Mouse (Mus musculus) G1E (cell line): ENCODE data around the gene Hes3. TPM values are rescaled to one million over a fixed set of nuclear protein-coding genes. Genes with fewer than 3 reads are reported as not detected.

ENCODE experiments used
- ATAC-seq: 2 replicates; pipeline ENCODE4 v1.8.0; 2016; ENCODE audit warnings: mild to moderate bottlenecking; ENCODE audit not compliant: insufficient number of reproducible peaks, poor library complexity, low FRiP score, severe bottlenecking; ENCODE audit errors: extremely low read depth
- DNase-seq: peaks from one replicate; pipeline ENCODE4 v3.0.0; 2012; ENCODE audit warnings: low spot score
- H3K27me3 ChIP-seq: 2 replicates; pipeline ENCODE4 v1.6.1; 2012; ENCODE audit warnings: mild to moderate bottlenecking, low read length, inconsistent platforms; ENCODE audit not compliant: insufficient read depth
- H3K36me3 ChIP-seq: replicated peaks from 2 replicates; pipeline ENCODE3; 2012; ENCODE audit warnings: mild to moderate bottlenecking, inconsistent platforms
- H3K4me1 ChIP-seq: 2 replicates; pipeline ENCODE4 v1.6.1; 2012; ENCODE audit warnings: low read depth, low read length, inconsistent platforms, mixed read lengths; ENCODE audit not compliant: insufficient read depth
- H3K4me3 ChIP-seq: 2 replicates; pipeline ENCODE4 v1.5.1; 2012; ENCODE audit warnings: low read depth, mild to moderate bottlenecking, inconsistent platforms, low read length, moderate library complexity, mixed read lengths
- H3K9me3 ChIP-seq: replicated peaks from 2 replicates; pipeline ENCODE4 v1.6.1; 2012; ENCODE audit warnings: inconsistent platforms
- CTCF ChIP-seq: IDR thresholded peaks from 2 replicates; pipeline ENCODE4 v1.5.1; 2012; ENCODE audit warnings: low read depth, low read length, inconsistent platforms, mixed read lengths
- GATA1 ChIP-seq: IDR thresholded peaks from 2 replicates; pipeline ENCODE4 v1.6.1; 2012; ENCODE audit warnings: borderline replicate concordance, low read length, inconsistent platforms, mixed read lengths
- GATA2 ChIP-seq: IDR thresholded peaks from 2 replicates; pipeline ENCODE4 v1.6.1; 2012; ENCODE audit warnings: low read depth, low read length, inconsistent platforms, borderline replicate concordance
- POLR2AphosphoS5 ChIP-seq: IDR thresholded peaks from 2 replicates; pipeline ENCODE4 v1.6.1; 2012; ENCODE audit warnings: low read depth, low read length, inconsistent platforms; ENCODE audit not compliant: insufficient replicate concordance
- TAL1 ChIP-seq: conservative IDR thresholded peaks from 2 replicates; pipeline ENCODE4 v1.6.1; 2012; ENCODE audit warnings: low read depth, low read length, inconsistent platforms, mixed read lengths
- polyA plus RNA-seq: library from polyadenylated mRNA; stranded (reverse); fragments of >175 nt; gene quantifications from 2 replicates; pipeline ENCODE4 v1.2.3, GENCODE M21; 2012
- total RNA-seq, 2 experiments: library from RNA; stranded (forward) in 1 of 2; stranded (reverse) in 1 of 2; fragments of 200-1000 nt in 1 of 2; fragments of >200 nt in 1 of 2; fragmentation: Nextera tagmentation in 1 of 2; gene quantifications; 2 replicates each; pipeline ENCODE4 v1.2.3; 2014 to 2017

The Hes3 gene
- total and polyA plus RNA-seq, 3 experiments, result not detected

- no peaks in the 10 kb centered on the region for H3K4me1 ChIP-seq
- peaks cover 4% of the 10 kb centered on the region; the same call in 1 of the 2 replicates for H3K27me3 ChIP-seq
- DNase-seq, result no peak
- no peak for TF ChIP-seq CTCF
- no peak for TF ChIP-seq POLR2AphosphoS5
- no peak for TF ChIP-seq GATA2
- no peak for TF ChIP-seq TAL1
- TF ChIP-seq GATA1, result no peak
- peaks cover 32% of the 10 kb centered on the region for H3K9me3 ChIP-seq
- no peak overlapping the region for H3K4me3 ChIP-seq
- no peak for ATAC-seq
- H3K36me3 ChIP-seq, result no peaks in the 10 kb centered on the region
Measured at GRCm38 (mm10) chr4:152285505-152285904, 6.0 kb downstream of the Hes3 start.

- Histone ChIP-seq H3K36me3 (no peaks in the 10 kb centered on the region), H3K4me1 (no peaks in the 10 kb centered on the region), H3K4me3 (no peak overlapping the region; the same call in 1 of the 2 replicates), H3K9me3 (peaks cover 34% of the 10 kb centered on the region), H3K27me3 (peaks cover 6% of the 10 kb centered on the region; the same call in 1 of the 2 replicates)
- TF ChIP-seq TAL1 (no peak), GATA2 (no peak), GATA1 (no peak)
- ATAC-seq, result no peak
- no peak for DNase-seq
Measured at GRCm38 (mm10) chr4:152283186-152283950, 8.1 kb downstream of the Hes3 start.

GRCm38 (mm10) chr4:152282721-152283120, 8.7 kb downstream of the Hes3 start:
- no peak for DNase-seq
- Histone ChIP-seq H3K36me3 (no peaks in the 10 kb centered on the region), H3K27me3 (peaks cover 6% of the 10 kb centered on the region; the same call in 1 of the 2 replicates), H3K4me3 (no peak overlapping the region; the same call in 1 of the 2 replicates), H3K9me3 (peaks cover 33% of the 10 kb centered on the region), H3K4me1 (no peaks in the 10 kb centered on the region)
- TF ChIP-seq TAL1 (no peak), CTCF (no peak), GATA2 (no peak), POLR2AphosphoS5 (no peak)
- ATAC-seq, result no peak

DNA sequence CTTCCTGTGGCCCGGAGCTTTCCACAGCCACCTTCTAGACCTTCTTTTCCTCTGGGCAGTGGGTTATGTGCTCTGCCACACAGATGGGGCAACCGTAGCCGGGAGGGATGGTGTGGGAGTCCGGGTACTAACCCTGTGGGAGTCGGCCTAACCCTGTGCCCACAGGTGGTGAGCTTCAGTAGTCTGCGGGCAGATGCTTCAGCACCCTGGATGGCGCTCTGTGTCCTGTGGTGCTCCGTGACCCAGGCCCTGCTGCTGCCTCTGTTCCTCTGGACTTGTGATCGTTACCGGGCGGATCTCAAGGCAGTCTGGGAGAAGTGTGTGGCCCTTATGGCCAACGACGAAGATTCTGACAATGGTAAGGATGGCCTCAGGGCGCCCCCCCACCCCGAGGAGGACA, 9.9 kb downstream of the Hes3 start:
- ATAC-seq (no peak), DNase-seq (no peak)
- TF ChIP-seq GATA2 (no peak), CTCF (no peak), POLR2AphosphoS5 (no peak), TAL1 (no peak), GATA1 (no peak)
- peaks cover 33% of the 10 kb centered on the region for H3K9me3 ChIP-seq
- H3K27me3 ChIP-seq, result peaks cover 6% of the 10 kb centered on the region; the same call in 1 of the 2 replicates
- no peaks in the 10 kb centered on the region for H3K4me1 ChIP-seq
- no peaks in the 10 kb centered on the region for H3K36me3 ChIP-seq
- H3K4me3 ChIP-seq, result no peak overlapping the region

- DNase-seq (no peak), ATAC-seq (no peak)
- Histone ChIP-seq H3K9me3 (peaks cover 29% of the 10 kb centered on the region), H3K36me3 (no peaks in the 10 kb centered on the region), H3K4me3 (no peak overlapping the region), H3K4me1 (peaks cover 4% of the 10 kb centered on the region; the same call in 1 of the 2 replicates), H3K27me3 (peaks cover 16% of the 10 kb centered on the region; the same call in 1 of the 2 replicates)
- no peak for TF ChIP-seq GATA2
- TF ChIP-seq TAL1, result no peak
- no peak for TF ChIP-seq CTCF
- TF ChIP-seq POLR2AphosphoS5, result no peak
- TF ChIP-seq GATA1, result no peak
Measured at GRCm38 (mm10) chr4:152278986-152279385, 12.5 kb downstream of the Hes3 start.

GRCm38 (mm10) chr4:152277916-152278315, 13.5 kb downstream of the Hes3 start:
- H3K4me3 ChIP-seq, result no peak overlapping the region
- peaks cover 2% of the 10 kb centered on the region for H3K36me3 ChIP-seq
- H3K9me3 ChIP-seq, result peaks cover 24% of the 10 kb centered on the region
- DNase-seq (no peak), ATAC-seq (no peak)
- TF ChIP-seq TAL1 (no peak), CTCF (no peak), POLR2AphosphoS5 (no peak), GATA1 (no peak), GATA2 (no peak)
- peaks cover 8% of the 10 kb centered on the region for H3K4me1 ChIP-seq
- H3K27me3 ChIP-seq, result peaks cover 21% of the 10 kb centered on the region; the same call in 1 of the 2 replicates
